Mouse (Mus musculus): ENCODE results near the gene Cdkn2d.

DNA sequence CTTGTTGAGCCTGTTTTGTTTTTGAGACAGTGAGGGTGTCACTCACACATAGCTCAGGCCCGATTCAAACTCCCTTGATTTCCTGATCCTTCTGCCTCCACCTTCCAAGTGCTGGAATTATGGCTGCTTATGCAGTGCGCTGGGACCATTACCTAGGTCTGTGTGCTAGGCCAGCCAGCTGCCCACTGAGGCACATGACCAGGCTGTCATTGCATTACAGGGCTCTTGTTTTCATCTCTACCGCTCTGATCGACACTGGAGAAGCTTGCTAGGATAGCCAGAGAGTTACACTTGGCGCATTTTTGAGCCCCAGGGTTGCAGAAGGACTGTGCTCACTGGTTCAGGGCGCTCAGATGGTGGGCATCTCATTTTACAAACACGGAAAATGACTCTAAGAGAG, 20.5 kb upstream of the Cdkn2d start:
- TF ChIP-seq POLR2A (IDR thresholded peaks at IDR 0.05; ENCODE audit: borderline replicate concordance, extremely low read depth, low read depth, low read length) (no peak), CTCF (IDR thresholded peaks at IDR 0.05; ENCODE audit: insufficient read depth, low read length) (no peak)

Data from lung, adult 2 months (tissue).